Mouse (Mus musculus) thymus, adult 2 months (tissue): ENCODE data around the gene Flnb.

ENCODE experiments used
- CTCF ChIP-seq: fragments of 200-500 bp; IDR thresholded peaks from 2 replicates; pipeline ENCODE4 v1.5.1; 2012; ENCODE audit warnings: mild to moderate bottlenecking, control low read depth, low read length, moderate library complexity, borderline replicate concordance; ENCODE audit not compliant: control insufficient read depth, poor library complexity, insufficient read depth; ENCODE audit errors: extremely low read depth
- POLR2A ChIP-seq: fragments of 200-500 bp; IDR thresholded peaks from 2 replicates; pipeline ENCODE4 v1.6.1; 2012; ENCODE audit warnings: mild to moderate bottlenecking, low read length, control low read depth, moderate library complexity; ENCODE audit not compliant: control insufficient read depth, poor library complexity, insufficient read depth; ENCODE audit errors: extremely low read depth

- TF ChIP-seq POLR2A, result no peak
- TF ChIP-seq CTCF, result no peak
Measured at GRCm38 (mm10) chr14:7889834-7890233, 72.1 kb downstream of the Flnb start.
